Mouse (Mus musculus) C2C12 (cell line): ENCODE results near the gene Elk3. TPM values are rescaled to one million over a fixed set of nuclear protein-coding genes. Genes with fewer than 3 reads are reported as not detected.
A peak's percentile ranks its signal among the peaks of the same experiment; 100 is the strongest.

Source experiments
- H3K27me3 ChIP-seq: one replicate; pipeline ENCODE4 v1.6.1; 2011; ENCODE audit not compliant: control insufficient read depth, insufficient read depth, insufficient read length
- H3K36me3 ChIP-seq: one replicate; pipeline ENCODE4 v1.6.1; 2011; ENCODE audit not compliant: control insufficient read depth, insufficient read depth
- H3K4me3 ChIP-seq: one replicate; pipeline ENCODE4 v1.5.1; 2011; ENCODE audit warnings: mild to moderate bottlenecking, control low read depth; ENCODE audit not compliant: poor library complexity, insufficient read depth, severe bottlenecking
- H3K79me2 ChIP-seq: one replicate; pipeline ENCODE4 v1.6.1; 2011; ENCODE audit not compliant: control insufficient read depth, insufficient read depth
- H3K79me3 ChIP-seq: one replicate; pipeline ENCODE4 v1.6.1; 2011; ENCODE audit warnings: low read depth, control low read depth
- H3ac ChIP-seq: one replicate; pipeline ENCODE3; 2011; ENCODE audit warnings: low read depth; ENCODE audit not compliant: control insufficient read depth, insufficient read length
- CEBPB ChIP-seq: IDR thresholded peaks from one replicate; pipeline ENCODE4 v1.6.1; 2011; ENCODE audit warnings: low read depth, mild to moderate bottlenecking, control low read depth, moderate library complexity
- CTCF ChIP-seq: IDR thresholded peaks from one replicate; pipeline ENCODE4 v1.5.1; 2011; ENCODE audit not compliant: control insufficient read depth, insufficient read depth, insufficient read length
- FOSL1 ChIP-seq: IDR thresholded peaks from one replicate; pipeline ENCODE4 v1.8.0; 2011; ENCODE audit warnings: mild to moderate bottlenecking, low read length; ENCODE audit not compliant: poor library complexity, insufficient read depth, severe bottlenecking
- MAX ChIP-seq: IDR thresholded peaks from one replicate; pipeline ENCODE4 v1.6.1; 2011; ENCODE audit warnings: mild to moderate bottlenecking, control low read depth
- MYOD1 ChIP-seq: IDR thresholded peaks from one replicate; pipeline ENCODE4 v1.6.1; 2011; ENCODE audit warnings: low read depth; ENCODE audit not compliant: control insufficient read depth, insufficient read length
- MYOG ChIP-seq: IDR thresholded peaks from one replicate; pipeline ENCODE4 v1.6.1; 2011; ENCODE audit not compliant: control insufficient read depth, insufficient read length; ENCODE audit errors: extremely low read depth
- USF1 ChIP-seq: IDR thresholded peaks from one replicate; pipeline ENCODE4 v1.6.1; 2011; ENCODE audit warnings: low read depth, mild to moderate bottlenecking, control low read depth, moderate library complexity
- polyA plus RNA-seq: library from polyadenylated mRNA; unstranded; fragments of >200 nt; fragmentation: generic; extraction: Trizol; gene quantifications from one replicate; pipeline ENCODE4 v1.2.1, GENCODE M21; 2012; ENCODE audit warnings: missing spikeins

The Elk3 gene
- polyA plus RNA-seq, 1 experiment = 56.1 TPM

DNA sequence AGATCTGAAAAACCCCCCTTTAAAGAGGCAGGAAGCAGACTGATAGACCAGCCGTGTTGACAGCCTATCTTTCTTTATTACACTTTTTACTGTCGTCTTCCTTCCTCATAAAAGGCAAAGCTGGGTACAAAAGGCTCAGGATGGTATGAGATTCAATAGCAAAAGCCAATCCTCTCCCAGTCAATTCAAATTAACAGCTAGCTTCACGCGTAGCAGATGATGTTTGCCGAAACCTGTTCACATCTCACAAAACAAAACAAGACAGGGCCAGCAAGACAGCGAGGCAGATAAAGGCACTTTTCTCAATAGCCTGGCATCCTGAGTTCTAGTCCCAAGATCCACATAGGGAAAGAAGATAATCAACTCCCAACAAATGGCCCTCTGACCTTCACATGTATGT lies 21.5 kb downstream of the Elk3 start:
- Histone ChIP-seq H3K4me3 (no peak overlapping the region), H3K27me3 (no peaks in the 10 kb centered on the region), H3K79me3 (peaks cover 70% of the 10 kb centered on the region), H3ac (no peak overlapping the region), H3K36me3 (peaks cover 51% of the 10 kb centered on the region), H3K79me2 (peaks cover 91% of the 10 kb centered on the region)
- TF ChIP-seq FOSL1 (no peak), CEBPB (no peak), MYOG (no peak), MYOD1 (no peak), CTCF (no peak), USF1 (no peak), MAX (no peak)

GRCm38 (mm10) chr10:93288336-93288735 lies 22.6 kb downstream of the Elk3 start:
- Histone ChIP-seq H3K79me2 (peaks cover 91% of the 10 kb centered on the region), H3K36me3 (peaks cover 60% of the 10 kb centered on the region), H3K27me3 (no peaks in the 10 kb centered on the region), H3K79me3 (peaks cover 63% of the 10 kb centered on the region), H3ac (no peak overlapping the region), H3K4me3 (no peak overlapping the region)
- TF ChIP-seq MYOG (no peak), USF1 (peak; percentile 74), FOSL1 (no peak), MYOD1 (peak; percentile 23)

DNA sequence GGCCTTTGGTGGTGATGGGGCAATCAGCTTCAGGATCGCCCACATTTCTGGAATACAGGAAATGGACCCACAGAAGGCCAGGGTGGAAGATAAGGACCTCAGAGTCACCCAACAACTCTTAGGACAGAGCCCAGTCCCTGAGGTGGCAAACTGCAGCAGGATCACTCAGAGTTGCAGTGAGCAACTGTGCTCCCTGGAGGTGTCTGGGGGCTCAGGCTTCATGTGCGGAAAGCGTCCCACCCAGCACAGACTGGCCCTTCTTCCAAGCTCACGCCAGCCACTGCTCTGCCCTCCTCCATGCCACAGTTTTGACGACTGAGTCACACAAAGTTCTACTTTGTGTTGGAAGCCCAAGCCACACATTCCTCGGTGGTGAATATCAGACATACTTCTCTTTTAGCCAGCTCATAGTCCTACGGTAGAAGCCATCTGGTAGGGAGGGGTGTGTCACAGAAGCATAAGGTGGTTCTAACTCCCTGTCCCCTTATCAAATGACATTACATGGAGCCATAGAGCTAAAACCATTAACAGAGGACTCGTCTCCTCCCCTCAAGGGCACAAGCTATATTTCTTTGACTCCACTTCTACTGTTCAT lies 23.3 kb downstream of the Elk3 start:
- Histone ChIP-seq H3K27me3 (no peaks in the 10 kb centered on the region), H3K4me3 (no peak overlapping the region)
- peak; percentile 70 for TF ChIP-seq FOSL1
- TF ChIP-seq MYOG = no peak
- peak; percentile 22 for TF ChIP-seq MYOD1
- peak; percentile 72 for TF ChIP-seq CEBPB
- no peak for TF ChIP-seq CTCF
- peak; percentile 60 for TF ChIP-seq MAX

DNA sequence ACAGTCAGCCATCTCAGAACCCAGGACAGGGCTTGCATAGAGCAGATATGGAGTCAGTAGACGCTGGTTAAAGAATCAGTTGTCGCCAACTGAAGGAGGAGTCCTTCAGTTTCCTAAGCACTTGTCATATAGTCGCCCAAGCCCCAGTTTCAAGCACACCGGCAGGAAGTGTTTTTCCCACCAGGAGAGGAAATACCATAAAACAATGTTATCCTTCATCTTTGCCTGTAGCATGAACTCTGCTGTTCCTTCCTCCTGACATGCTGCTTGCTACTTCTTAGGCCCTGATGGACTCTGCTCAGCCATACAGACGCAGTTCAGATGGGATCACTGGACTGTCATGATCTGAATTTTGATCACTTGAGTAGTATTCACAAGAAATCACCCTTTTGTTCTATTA lies 25.4 kb downstream of the Elk3 start:
- Histone ChIP-seq H3K36me3 (peaks cover 66% of the 10 kb centered on the region), H3K4me3 (no peak overlapping the region), H3K79me2 (peaks cover 89% of the 10 kb centered on the region), H3K27me3 (no peaks in the 10 kb centered on the region), H3ac (no peak overlapping the region), H3K79me3 (peaks cover 45% of the 10 kb centered on the region)
- TF ChIP-seq MAX = no peak
- no peak for TF ChIP-seq FOSL1
- no peak for TF ChIP-seq USF1
- no peak for TF ChIP-seq CEBPB
- no peak for TF ChIP-seq MYOG
- no peak for TF ChIP-seq CTCF

More for the DNA sequence above, 23.3 kb downstream of the Elk3 start:
- Histone ChIP-seq H3ac (peak overlapping the region; percentile 23), H3K36me3 (peaks cover 60% of the 10 kb centered on the region), H3K79me3 (peaks cover 62% of the 10 kb centered on the region), H3K79me2 (peaks cover 89% of the 10 kb centered on the region)

DNA sequence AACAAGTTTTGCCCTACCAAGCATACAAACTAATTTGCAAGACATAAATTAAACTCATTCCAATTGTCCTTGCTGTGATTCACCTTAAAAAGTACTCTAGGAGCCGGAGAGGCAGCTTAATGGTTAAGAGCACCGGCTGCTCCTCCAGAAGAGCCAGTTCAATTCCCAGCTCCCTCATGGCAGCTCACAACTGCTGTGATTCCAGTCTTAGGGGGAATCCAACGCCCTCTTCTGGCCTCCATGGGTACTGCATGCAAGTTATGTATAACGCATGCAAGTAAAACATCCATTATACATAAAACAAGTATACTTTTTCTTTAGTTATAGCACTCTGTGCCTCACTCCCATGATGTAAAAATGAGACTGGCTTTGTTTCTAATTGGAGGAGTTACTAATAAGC lies 27.7 kb downstream of the Elk3 start:
- H3K27me3 ChIP-seq = no peaks in the 10 kb centered on the region
- peaks cover 80% of the 10 kb centered on the region for H3K36me3 ChIP-seq
- no peak for TF ChIP-seq MYOD1
- TF ChIP-seq CEBPB = no peak
- TF ChIP-seq FOSL1 = no peak
- no peak for TF ChIP-seq MYOG
- TF ChIP-seq USF1 = no peak
- TF ChIP-seq MAX = no peak
- TF ChIP-seq CTCF = no peak
- peaks cover 86% of the 10 kb centered on the region for H3K79me2 ChIP-seq
- no peak overlapping the region for H3ac ChIP-seq
- peaks cover 44% of the 10 kb centered on the region for H3K79me3 ChIP-seq
- no peak overlapping the region for H3K4me3 ChIP-seq

DNA sequence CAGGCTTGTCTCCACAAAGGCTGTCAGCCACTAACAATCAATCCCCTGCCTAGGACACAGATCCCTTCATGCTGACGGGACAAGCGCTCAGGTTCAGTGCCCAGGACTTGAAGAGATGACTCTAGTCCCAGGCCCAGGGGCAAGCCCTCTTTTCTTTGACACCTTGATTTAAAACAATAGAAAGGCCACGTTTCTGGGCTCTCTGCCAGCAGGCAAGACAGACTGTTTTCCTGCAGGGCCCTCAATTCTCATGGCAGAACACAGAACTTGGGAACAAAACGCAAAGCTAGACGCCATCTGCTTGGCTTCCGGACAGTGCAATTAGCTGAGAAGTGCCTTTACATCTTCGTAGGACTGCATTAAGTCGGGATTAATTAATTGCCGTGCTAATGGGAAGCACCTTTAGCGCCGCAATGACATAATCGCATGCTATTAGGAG lies 28.4 kb downstream of the Elk3 start:
- no peak overlapping the region for H3K4me3 ChIP-seq
- no peaks in the 10 kb centered on the region for H3K27me3 ChIP-seq
- TF ChIP-seq CEBPB = no peak
- TF ChIP-seq MYOD1 = no peak
- TF ChIP-seq MYOG = no peak
- TF ChIP-seq FOSL1 = no peak
- no peak for TF ChIP-seq MAX
- TF ChIP-seq CTCF = no peak
- TF ChIP-seq USF1 = no peak
- peaks cover 90% of the 10 kb centered on the region for H3K79me2 ChIP-seq
- H3ac ChIP-seq = no peak overlapping the region
- H3K36me3 ChIP-seq = peaks cover 82% of the 10 kb centered on the region
- H3K79me3 ChIP-seq = peaks cover 47% of the 10 kb centered on the region
